Mouse (Mus musculus): ENCODE measurements around the gene Scube2.

Scube2 gene

DNA sequence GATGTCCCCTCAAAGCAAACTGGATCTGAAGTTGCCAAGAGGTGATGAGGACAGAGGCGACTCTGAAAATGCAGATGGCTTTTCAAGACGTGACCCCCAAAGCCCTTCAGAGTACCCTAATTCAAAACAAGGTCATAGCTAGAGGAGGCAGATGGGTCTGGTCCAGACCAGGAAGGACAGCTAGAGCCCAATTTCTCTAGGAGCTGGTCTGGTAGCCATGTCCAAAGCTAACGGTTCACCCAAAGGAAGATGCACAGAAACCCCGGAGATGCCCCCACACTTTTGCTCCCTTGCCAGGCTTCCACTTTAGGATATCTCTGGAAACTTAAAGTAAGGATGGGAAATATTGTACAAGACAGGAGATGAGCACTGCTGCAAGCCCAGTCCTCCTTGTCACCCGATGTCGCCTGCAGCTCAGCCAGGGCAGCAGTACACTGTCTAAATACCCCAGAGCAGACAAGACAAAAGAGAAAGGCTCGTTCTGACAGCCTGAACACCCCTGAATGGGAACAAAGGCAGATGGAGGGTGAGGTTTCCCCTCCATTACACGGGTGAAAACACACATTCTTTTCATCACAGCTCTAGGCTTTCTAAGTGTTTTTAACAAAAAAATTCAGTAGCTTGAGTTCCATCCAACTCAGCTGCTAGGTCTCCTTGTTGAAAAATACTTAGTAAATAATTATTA lies 15.6 kb downstream of the Scube2 start:
- DNase-seq, result no peak

- DNase-seq, result peak; percentile 66 to 67
These were observed 16.4 kb downstream of the Scube2 start for GRCm38 (mm10) chr7:109848867-109849733.

DNA sequence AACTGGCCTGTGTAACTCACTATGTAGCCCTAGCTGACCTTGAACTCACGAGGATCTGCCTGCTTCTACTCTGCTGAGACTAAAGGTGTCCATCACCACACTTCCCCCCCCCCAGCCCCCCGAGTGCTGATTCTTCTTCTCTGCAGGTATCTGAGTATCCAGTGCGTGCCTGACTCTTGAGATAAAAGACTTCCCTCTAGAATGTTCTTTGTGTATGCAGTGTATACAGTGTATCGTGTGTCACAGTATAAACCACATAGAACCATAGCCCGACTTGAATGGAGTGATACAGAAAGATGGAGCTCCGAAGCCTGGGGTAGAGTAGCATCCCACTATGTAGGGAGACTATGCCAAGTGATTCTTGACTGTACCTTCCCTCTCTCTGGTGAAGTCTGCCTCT lies 21.4 kb downstream of the Scube2 start:
- no peak for DNase-seq

DNA sequence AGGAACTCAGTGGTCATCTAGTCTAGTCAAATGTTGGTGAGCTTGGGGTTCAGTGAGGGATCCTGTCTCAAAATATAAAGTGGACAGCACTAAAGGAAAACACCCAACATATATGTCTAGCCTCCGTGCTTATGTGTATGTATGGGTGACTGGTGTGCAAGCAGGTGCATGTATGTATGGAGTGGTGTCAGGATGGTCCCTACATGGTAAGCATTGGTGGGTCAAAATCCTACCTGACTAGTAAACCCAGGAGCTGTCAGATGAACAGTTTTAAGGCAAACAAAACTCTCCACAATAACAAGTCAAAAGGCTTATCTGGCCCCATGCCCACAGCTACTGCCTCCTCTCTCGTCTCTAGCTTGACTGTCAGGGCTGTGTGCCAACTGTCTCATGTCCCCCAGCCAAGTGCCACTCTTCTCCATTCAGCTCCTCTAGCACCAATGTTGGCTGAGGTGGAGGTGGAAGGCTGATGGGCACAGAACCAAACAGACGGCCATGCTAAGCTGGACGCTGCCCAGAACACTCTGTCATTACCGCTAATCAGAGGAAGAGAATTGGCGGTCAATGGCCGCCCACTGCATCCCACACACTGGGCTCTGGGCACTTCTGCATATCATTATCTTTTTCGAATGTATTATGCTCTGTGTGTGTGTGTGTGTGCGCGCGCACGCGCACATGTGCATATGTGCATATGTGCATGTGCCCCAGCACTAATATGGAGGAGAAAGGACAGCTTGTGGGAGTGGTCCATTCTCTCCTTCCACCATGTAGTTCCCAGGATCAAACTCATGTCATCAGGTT lies 23.7 kb downstream of the Scube2 start:
- DNase-seq, result peak; percentile 97 to 98

DNA sequence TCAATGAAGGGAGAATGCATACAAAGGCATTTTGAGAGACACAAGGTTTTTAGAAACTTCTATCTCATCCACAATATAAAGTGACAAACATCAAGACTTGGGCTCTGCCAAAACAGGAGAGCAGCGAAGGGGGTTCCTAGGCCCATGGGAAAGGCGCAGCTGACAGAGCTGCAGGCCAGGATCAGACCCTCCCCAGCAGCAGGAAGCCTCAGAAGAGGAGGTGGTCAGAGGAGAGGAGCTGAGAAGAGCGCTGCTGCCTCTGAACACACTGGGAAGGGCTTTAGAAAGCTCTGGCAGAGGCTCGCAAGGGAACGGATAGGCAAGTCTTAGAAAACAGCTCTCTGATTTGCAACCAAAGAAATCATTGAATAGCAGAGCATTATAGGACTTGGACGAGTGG lies 24.4 kb downstream of the Scube2 start:
- DNase-seq, result peak; percentile 18 to 38

GRCm38 (mm10) chr7:109838613-109839012 lies 26.9 kb downstream of the Scube2 start:
- DNase-seq, result no peak

DNA sequence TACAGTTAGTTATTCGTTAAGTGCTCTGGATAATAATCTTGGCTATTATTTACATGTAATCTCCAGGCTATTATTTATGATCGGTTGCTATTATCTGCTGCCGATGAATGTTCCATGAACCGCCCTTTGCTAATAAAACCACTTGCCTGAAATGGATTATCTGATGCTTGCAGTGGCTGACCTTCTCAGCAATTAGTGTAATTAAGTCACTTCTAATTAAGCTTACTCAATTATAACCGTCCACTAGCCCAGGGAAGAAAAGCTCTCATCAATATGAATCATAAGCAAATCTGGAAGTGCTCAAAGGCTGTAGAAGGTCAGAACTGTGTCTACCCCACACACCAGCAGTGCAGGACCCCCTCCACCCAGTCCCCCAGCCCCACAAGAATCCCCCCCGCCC lies 27.8 kb downstream of the Scube2 start:
- DNase-seq, result no peak

- DNase-seq, result no peak
These were observed 30.6 kb downstream of the Scube2 start for GRCm38 (mm10) chr7:109834894-109835293.

GRCm38 (mm10) chr7:109831376-109831775 lies 34.1 kb downstream of the Scube2 start:
- no peak for DNase-seq

DNA sequence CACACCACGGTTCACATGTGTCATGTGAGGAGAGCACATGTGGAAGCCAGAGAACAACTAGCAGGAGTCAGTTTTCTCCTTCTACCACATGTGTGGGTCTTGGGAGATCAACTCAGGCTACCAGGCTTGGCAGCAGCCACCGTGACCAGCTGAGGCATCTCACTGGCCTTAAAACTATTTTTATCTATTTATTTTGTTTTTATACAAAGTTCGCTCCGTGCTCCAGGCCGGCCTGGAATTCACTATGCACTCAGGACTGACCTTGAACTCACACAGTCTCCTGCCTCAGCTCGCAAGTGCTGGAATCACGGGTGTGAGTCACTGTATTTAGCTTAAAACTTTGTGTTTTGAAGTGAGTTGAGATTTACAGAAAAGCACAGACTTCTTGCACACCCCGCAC lies 38.6 kb downstream of the Scube2 start:
- no peak for DNase-seq

DNA sequence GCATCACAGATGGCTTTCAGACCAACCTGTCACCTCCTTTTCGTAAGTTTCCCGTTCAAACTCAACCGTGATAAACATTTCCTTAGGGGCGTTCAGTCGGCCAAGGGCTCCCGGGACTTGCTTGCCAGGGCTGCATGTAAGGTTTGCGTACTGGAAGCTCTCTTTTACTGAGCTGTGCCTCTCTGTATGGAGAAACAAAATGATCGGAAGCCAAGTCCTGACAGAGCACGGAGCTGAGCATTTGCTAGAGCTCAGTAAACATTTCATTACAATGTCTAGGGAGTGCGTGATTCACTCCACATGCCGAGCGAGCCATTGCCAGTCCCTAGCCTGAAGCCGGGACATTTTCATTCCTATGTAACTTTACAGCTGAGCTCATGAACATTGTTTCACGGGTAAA lies 40.2 kb downstream of the Scube2 start:
- DNase-seq, result peak; percentile 46 to 49

DNA sequence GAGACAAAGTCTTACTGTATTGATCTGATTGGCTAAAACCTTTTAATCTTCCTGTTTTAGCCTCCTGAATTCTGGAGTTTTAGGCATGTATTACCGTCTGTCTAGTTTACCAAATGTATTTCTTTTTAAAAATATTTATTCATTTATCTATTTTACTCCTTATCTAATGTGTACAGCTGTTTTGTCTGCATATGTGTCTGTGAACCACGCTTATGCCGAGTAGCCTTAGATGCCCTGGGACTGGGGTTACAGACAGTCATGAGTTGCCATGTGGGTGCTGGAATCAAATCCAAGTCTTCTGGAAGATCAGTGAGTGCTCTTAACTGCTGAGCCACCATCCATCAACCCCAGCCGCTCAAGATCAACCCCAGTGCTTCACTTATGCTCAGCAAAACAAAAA lies 46.9 kb downstream of the Scube2 start:
- DNase-seq, result no peak

GRCm38 (mm10) chr7:109817954-109818353 lies 47.5 kb downstream of the Scube2 start:
- DNase-seq, result no peak

GRCm38 (mm10) chr7:109813330-109814140 lies 51.9 kb downstream of the Scube2 start:
- DNase-seq, result no peak

GRCm38 (mm10) chr7:109807616-109808485 lies 57.6 kb downstream of the Scube2 start:
- peak; percentile 40 to 49 for DNase-seq

GRCm38 (mm10) chr7:109804843-109805242 lies 60.6 kb downstream of the Scube2 start:
- DNase-seq, result peak; percentile 58 to 64

DNA sequence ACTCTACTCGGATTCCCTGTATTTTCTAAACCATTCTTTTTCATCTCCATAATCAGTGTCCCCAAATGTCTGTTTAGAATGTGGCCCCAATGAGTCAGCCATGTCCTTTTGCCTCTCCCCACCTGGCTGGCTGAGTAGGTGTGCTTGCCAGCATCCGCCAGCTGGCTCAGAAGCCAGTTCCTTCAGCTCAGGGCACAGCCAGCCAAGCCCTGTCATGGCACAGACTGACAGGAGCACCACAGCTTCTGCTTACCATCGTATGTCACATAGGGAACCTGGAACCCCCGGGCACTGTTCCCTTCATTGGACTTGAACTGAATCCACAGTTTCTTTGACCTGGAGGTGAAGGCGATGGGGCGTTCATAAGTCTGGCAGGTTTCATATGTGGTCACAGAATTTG lies 61.1 kb downstream of the Scube2 start:
- DNase-seq, result peak; percentile 71 to 80

DNA sequence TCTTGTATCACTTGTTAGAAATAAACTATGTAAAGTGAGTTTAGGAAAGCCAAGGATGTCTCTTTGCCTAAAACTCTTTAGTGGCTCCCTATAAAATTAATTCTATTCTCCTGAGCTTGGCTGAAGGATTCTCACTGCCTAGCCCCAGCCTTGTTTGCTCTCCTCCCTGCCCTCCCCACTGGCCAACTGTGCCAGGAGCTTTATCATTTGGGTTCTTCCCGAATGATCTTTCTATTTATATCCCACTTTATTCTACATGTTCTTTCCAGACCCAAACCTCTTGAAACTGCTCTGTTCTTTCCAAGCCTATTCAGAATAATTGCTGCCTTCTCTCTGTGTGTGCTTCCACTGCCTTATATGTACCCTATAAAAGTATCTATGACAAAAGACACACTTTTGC lies 62.0 kb downstream of the Scube2 start:
- DNase-seq, result no peak

- DNase-seq, result peak in 1 of 2 experiments; percentile 25
These were observed 64.9 kb downstream of the Scube2 start for GRCm38 (mm10) chr7:109800626-109801025.

DNA sequence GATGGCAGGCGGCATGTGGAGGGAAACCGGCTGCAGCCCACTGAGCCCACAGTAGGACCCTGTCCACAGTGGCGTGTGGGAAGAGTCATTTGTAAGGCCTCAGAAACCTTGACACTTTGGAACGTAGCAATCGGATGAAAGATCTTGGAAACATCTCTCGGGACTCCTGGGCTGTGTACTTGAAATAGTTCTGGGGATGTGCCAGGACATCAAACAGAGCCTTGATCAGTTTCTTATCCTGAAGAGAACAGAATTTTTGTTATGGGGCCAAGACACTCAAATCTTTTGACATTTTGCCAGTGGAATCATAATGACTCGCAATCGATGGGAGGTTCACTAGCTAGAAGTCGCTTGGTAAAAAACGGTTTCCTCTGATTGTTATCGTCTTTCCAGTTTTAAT lies 66.3 kb downstream of the Scube2 start:
- DNase-seq, result peak; percentile 25 to 31

DNA sequence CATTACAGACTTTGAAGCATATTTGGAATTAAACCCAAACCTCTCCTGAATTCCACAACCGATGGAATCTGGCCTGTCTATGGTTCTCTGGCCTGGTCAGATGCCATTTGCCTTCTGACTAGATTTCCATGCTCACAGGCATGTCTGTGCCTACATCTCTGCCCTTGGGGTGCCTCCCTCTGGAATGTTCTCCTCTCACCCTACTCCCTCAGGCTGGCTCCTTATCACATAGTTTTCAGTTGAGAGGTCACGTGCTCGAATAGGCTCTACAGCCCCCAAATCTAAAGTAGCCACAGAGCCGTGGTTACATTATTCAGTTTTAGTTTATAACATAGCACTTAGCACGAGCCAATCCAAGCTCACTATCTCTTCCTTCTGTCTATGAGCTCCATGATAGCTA lies 69.9 kb downstream of the Scube2 start:
- DNase-seq, result no peak
